Mouse (Mus musculus) bone marrow macrophage, adult 2 months (primary cell): ENCODE results near the gene Fars2. TPM values are rescaled to one million over a fixed set of nuclear protein-coding genes. Genes with fewer than 3 reads are reported as not detected.

Experiments
- H3K27ac ChIP-seq: 2 replicates; pipeline ENCODE4 v1.5.1; 2012; ENCODE audit warnings: low read depth, low read length; ENCODE audit not compliant: insufficient read depth
- H3K4me1 ChIP-seq: 2 replicates; pipeline ENCODE4 v1.6.1; 2012; ENCODE audit warnings: low read length; ENCODE audit not compliant: control insufficient read depth, insufficient read depth
- H3K4me3 ChIP-seq: 2 replicates; pipeline ENCODE4 v1.5.1; 2012; ENCODE audit warnings: mild to moderate bottlenecking, low read length, moderate library complexity; ENCODE audit not compliant: insufficient read depth
- CTCF ChIP-seq: IDR thresholded peaks from 2 replicates; pipeline ENCODE4 v1.5.1; 2012; ENCODE audit warnings: low read depth, mild to moderate bottlenecking, low read length, moderate library complexity
- POLR2A ChIP-seq: IDR thresholded peaks from 2 replicates; pipeline ENCODE4 v1.6.1; 2012; ENCODE audit warnings: mild to moderate bottlenecking, low read depth, low read length, borderline replicate concordance
- polyA plus RNA-seq: library from polyadenylated mRNA; stranded (reverse); fragments of >200 nt; gene quantifications from 2 replicates; pipeline ENCODE4 v1.2.4, GENCODE M21; 2012; ENCODE audit not compliant: missing spikeins, insufficient read depth, insufficient read length

Gene Fars2
- polyA plus RNA-seq, 1 experiment, result 28.6 TPM

- H3K27ac ChIP-seq, result no peak overlapping the region
- TF ChIP-seq POLR2A (no peak), CTCF (no peak)
- H3K4me1 ChIP-seq, result peaks cover 30% of the 10 kb centered on the region
- no peak overlapping the region for H3K4me3 ChIP-seq
These were observed 96.8 kb downstream of the Fars2 start for GRCm38 (mm10) chr13:36214056-36214455.

GRCm38 (mm10) chr13:36216005-36216404 lies 98.8 kb downstream of the Fars2 start:
- Histone ChIP-seq H3K4me1 (peaks cover 28% of the 10 kb centered on the region), H3K4me3 (no peak overlapping the region), H3K27ac (no peak overlapping the region)
- TF ChIP-seq CTCF, result no peak
- no peak for TF ChIP-seq POLR2A

GRCm38 (mm10) chr13:36218347-36218746 lies 101.1 kb downstream of the Fars2 start:
- Histone ChIP-seq H3K4me3 (no peak overlapping the region), H3K27ac (no peak overlapping the region), H3K4me1 (peaks cover 30% of the 10 kb centered on the region)
- TF ChIP-seq CTCF, result no peak
- TF ChIP-seq POLR2A, result no peak

- Histone ChIP-seq H3K27ac (no peak overlapping the region), H3K4me1 (peaks cover 25% of the 10 kb centered on the region), H3K4me3 (no peak overlapping the region)
- TF ChIP-seq CTCF (no peak), POLR2A (no peak)
These were observed 102.3 kb downstream of the Fars2 start for GRCm38 (mm10) chr13:36219506-36219905.

- TF ChIP-seq CTCF, result no peak
- no peak for TF ChIP-seq POLR2A
- Histone ChIP-seq H3K4me3 (no peak overlapping the region), H3K27ac (no peak overlapping the region), H3K4me1 (peaks cover 25% of the 10 kb centered on the region)
These were observed 104.7 kb downstream of the Fars2 start for GRCm38 (mm10) chr13:36221897-36222296.

GRCm38 (mm10) chr13:36222721-36223120 lies 105.5 kb downstream of the Fars2 start:
- Histone ChIP-seq H3K4me1 (peaks cover 22% of the 10 kb centered on the region), H3K27ac (no peak overlapping the region), H3K4me3 (no peak overlapping the region)
- no peak for TF ChIP-seq POLR2A
- TF ChIP-seq CTCF, result no peak

- Histone ChIP-seq H3K4me3 (no peak overlapping the region), H3K4me1 (peaks cover 10% of the 10 kb centered on the region), H3K27ac (no peak overlapping the region)
- TF ChIP-seq POLR2A (no peak), CTCF (no peak)
These were observed 107.2 kb downstream of the Fars2 start for GRCm38 (mm10) chr13:36224431-36224830.

- TF ChIP-seq CTCF (no peak), POLR2A (no peak)
- Histone ChIP-seq H3K27ac (no peak overlapping the region), H3K4me3 (no peak overlapping the region), H3K4me1 (no peaks in the 10 kb centered on the region)
These were observed 125.0 kb downstream of the Fars2 start for GRCm38 (mm10) chr13:36242261-36242660.

GRCm38 (mm10) chr13:36253936-36254335 lies 136.7 kb downstream of the Fars2 start:
- Histone ChIP-seq H3K4me1 (no peaks in the 10 kb centered on the region), H3K4me3 (no peak overlapping the region), H3K27ac (no peak overlapping the region)
- no peak for TF ChIP-seq POLR2A
- no peak for TF ChIP-seq CTCF

- no peak overlapping the region for H3K4me3 ChIP-seq
- no peak overlapping the region for H3K27ac ChIP-seq
- H3K4me1 ChIP-seq, result no peaks in the 10 kb centered on the region
- TF ChIP-seq CTCF, result no peak
- no peak for TF ChIP-seq POLR2A
These were observed 140.0 kb downstream of the Fars2 start for GRCm38 (mm10) chr13:36257213-36257612.

- Histone ChIP-seq H3K27ac (no peak overlapping the region), H3K4me1 (no peaks in the 10 kb centered on the region), H3K4me3 (no peak overlapping the region)
- TF ChIP-seq CTCF (no peak), POLR2A (no peak)
These were observed 142.5 kb downstream of the Fars2 start for GRCm38 (mm10) chr13:36259754-36260153.
